Mouse (Mus musculus) liver, postnatal 0 days (tissue): ENCODE measurements around the gene Best2. TPM values are rescaled to one million over a fixed set of nuclear protein-coding genes. Genes with fewer than 3 reads are reported as not detected.

Experiments used
- ATAC-seq: fragments of 200-750 bp; cut with Nextera tagmentation; 2 replicates; pipeline ENCODE4 v1.8.0; 2017; ENCODE audit warnings: mild to moderate bottlenecking, moderate library complexity
- DNase-seq: peaks from one replicate; pipeline ENCODE4 v3.0.0-alpha.2; 2016
- H3K27ac ChIP-seq: fragments of 300-500 bp; sonication (generic); 2 replicates; pipeline ENCODE4 v1.5.1; 2014; ENCODE audit warnings: antibody characterized with exemption, moderate library complexity, mild to moderate bottlenecking, low read depth
- H3K27me3 ChIP-seq: fragments of 300-500 bp; sonication (generic); 2 replicates; pipeline ENCODE4 v1.6.1; 2014; ENCODE audit warnings: low read length, control low read depth, mixed read lengths; ENCODE audit not compliant: insufficient read depth
- H3K36me3 ChIP-seq: fragments of 300-500 bp; sonication (generic); replicated peaks from 2 replicates; pipeline ENCODE4 v1.6.1; 2014; ENCODE audit warnings: mild to moderate bottlenecking, control low read depth, low read length, moderate library complexity, mixed read lengths; ENCODE audit not compliant: insufficient read depth
- H3K4me1 ChIP-seq: fragments of 300-500 bp; sonication (generic); 2 replicates; pipeline ENCODE4 v1.6.1; 2014; ENCODE audit warnings: antibody characterized with exemption, mild to moderate bottlenecking, control low read depth; ENCODE audit not compliant: insufficient read depth
- H3K4me2 ChIP-seq: fragments of 300-500 bp; sonication (generic); 2 replicates; pipeline ENCODE4 v1.6.1; 2014; ENCODE audit warnings: low read depth, mild to moderate bottlenecking, low read length, moderate library complexity, mixed read lengths
- H3K4me3 ChIP-seq: fragments of 300-500 bp; sonication (generic); 2 replicates; pipeline ENCODE4 v1.5.1; 2014; ENCODE audit warnings: low read depth, low read length
- H3K9ac ChIP-seq: fragments of 300-500 bp; sonication (generic); replicated peaks from 2 replicates; pipeline ENCODE4 v1.6.1; 2014; ENCODE audit warnings: mild to moderate bottlenecking, moderate library complexity
- H3K9me3 ChIP-seq: fragments of 300-500 bp; sonication (generic); 2 replicates; pipeline ENCODE4 v1.6.1; 2016; ENCODE audit warnings: mild to moderate bottlenecking, control low read depth, low read length, mixed read lengths
- CTCF ChIP-seq: sonication (generic); IDR thresholded peaks from 2 replicates; pipeline ENCODE4 v1.5.1; 2016; ENCODE audit warnings: antibody characterized with exemption, low read depth
- EP300 ChIP-seq: IDR thresholded peaks from 2 replicates; pipeline ENCODE4 v1.6.1; 2016; ENCODE audit warnings: antibody characterized with exemption, low read depth, mild to moderate bottlenecking
- WGBS: fragments of 180-500 bp; shearing (Covaris S2); extraction: QIAGEN DNeasy Blood & Tissue Kit; methylation state at CpG from one replicate; pipeline ENCODE4 v1.1.7; 2014; ENCODE audit not compliant: insufficient replicate concordance; 5-methylcytosine and 5-hydroxymethylcytosine counted together
- polyA plus RNA-seq: library from polyadenylated mRNA; unstranded; fragments of >200 nt; fragmentation: Nextera tagmentation; extraction: Ambion mirVana; gene quantifications from 2 replicates; pipeline ENCODE4 v1.2.1, GENCODE M21; 2015

Best2 gene
- polyA plus RNA-seq, 1 experiment from 2014 or later: not detected

DNA sequence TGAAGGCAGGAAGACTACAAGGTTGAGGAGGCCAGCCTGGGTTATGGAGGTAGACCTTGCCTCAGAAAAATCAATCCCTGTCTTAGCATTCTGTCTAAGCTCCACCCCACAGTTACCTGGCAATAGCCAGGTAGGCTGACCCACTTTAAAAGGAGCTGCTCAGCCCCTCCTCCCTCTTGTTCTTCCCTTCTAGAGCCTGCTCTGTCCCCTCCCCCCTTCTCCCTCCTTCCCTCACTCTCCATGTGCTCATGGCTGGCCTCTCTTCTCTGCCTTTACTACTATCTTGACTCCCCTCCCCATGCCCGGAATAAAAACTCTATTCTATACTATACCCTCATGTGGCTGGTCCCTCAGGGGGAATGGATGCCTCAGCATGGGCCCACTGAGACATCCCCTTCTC is 19.5 kb upstream of the Best2 start:
- 50% methylated on average over 1 of the region's 1 CpGs for WGBS
- no peaks in the 10 kb centered on the region for H3K9me3 ChIP-seq
- ATAC-seq (no peak), DNase-seq (no peak)
- peaks cover 38% of the 10 kb centered on the region for H3K36me3 ChIP-seq
- H3K9ac ChIP-seq: no peak overlapping the region
- H3K4me1 ChIP-seq: peaks cover 40% of the 10 kb centered on the region
- H3K4me3 ChIP-seq: no peak overlapping the region
- peak overlapping the region; percentile 92; the same call in 1 of the 2 replicates for H3K4me2 ChIP-seq
- H3K27me3 ChIP-seq: no peaks in the 10 kb centered on the region
- TF ChIP-seq CTCF (no peak), EP300 (no peak)
- peak overlapping the region; percentile 34; the same call in 1 of the 2 replicates for H3K27ac ChIP-seq

DNA sequence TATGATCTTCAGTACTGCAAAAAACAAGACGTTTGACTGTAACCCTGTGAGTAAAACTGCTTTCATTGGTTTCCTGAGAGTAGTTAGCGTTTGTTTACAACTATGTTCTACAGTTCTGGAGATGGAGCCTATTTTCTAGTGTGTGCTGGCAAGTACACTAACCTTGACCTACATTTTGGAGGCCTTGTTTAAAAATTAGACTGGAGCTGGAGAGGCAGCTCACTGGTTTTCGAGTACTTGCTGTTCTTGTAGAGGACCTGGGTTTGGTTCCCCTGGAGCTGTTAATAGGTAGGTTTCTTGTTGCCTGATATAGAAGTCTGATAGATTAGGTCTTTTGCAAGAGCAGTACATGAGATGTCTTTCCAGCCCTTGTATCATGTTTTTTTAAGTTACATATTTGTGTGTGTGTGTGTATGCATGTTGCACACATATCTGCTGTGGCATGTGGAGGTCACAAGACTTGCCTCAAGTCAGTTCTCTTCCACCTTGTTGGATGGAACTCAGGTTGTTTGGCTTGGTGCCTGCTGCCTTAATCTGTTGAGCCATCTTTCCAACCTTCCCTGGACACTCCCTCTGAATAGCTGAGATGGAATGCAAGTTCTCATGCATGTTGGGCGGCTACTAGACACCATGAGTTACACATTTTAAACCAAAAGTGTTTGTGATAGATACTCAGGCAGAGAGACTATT is 18.4 kb upstream of the Best2 start:
- Histone ChIP-seq H3K4me3 (no peak overlapping the region), H3K4me1 (peaks cover 40% of the 10 kb centered on the region), H3K9ac (no peak overlapping the region), H3K36me3 (peaks cover 38% of the 10 kb centered on the region), H3K4me2 (no peak overlapping the region), H3K9me3 (no peaks in the 10 kb centered on the region), H3K27me3 (no peaks in the 10 kb centered on the region), H3K27ac (peak overlapping the region; percentile 39)
- WGBS: 70% methylated on average over 4 of the region's 4 CpGs
- no peak for ATAC-seq
- DNase-seq: no peak
- no peak for TF ChIP-seq EP300
- TF ChIP-seq CTCF: no peak

DNA sequence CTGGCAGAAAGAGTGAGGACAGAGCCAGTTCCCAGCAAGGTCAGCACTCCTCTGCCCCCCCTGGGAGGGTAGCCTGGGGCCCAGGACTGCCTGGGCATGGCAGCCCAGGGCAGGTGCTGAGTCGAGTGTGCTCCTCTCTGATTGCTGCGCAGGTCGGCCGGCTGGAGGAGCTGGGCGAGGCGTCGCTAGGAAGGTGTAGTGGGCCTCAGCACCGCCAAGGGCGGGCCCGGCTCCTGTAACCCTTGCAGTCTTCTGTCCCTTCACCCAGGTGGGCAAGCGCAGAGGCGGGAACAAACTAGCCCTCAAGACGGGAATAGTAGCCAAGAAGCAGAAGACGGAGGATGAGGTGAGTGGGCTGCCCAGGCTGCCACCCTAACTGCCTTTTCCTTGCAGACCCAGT is 14.9 kb upstream of the Best2 start:
- ATAC-seq (no peak), DNase-seq (peak; percentile 14)
- H3K9me3 ChIP-seq: no peaks in the 10 kb centered on the region
- H3K4me2 ChIP-seq: peak overlapping the region; percentile 91; the same call in 1 of the 2 replicates
- peaks cover 39% of the 10 kb centered on the region for H3K4me1 ChIP-seq
- TF ChIP-seq CTCF (no peak), EP300 (no peak)
- H3K27me3 ChIP-seq: no peaks in the 10 kb centered on the region
- H3K4me3 ChIP-seq: peak overlapping the region; percentile 95; the same call in 1 of the 2 replicates
- peaks cover 38% of the 10 kb centered on the region for H3K36me3 ChIP-seq
- 88% methylated on average over 14 of the region's 14 CpGs for WGBS
- H3K27ac ChIP-seq: no peak overlapping the region
- H3K9ac ChIP-seq: peak overlapping the region; percentile 98; the same call in 1 of the 2 replicates

DNA sequence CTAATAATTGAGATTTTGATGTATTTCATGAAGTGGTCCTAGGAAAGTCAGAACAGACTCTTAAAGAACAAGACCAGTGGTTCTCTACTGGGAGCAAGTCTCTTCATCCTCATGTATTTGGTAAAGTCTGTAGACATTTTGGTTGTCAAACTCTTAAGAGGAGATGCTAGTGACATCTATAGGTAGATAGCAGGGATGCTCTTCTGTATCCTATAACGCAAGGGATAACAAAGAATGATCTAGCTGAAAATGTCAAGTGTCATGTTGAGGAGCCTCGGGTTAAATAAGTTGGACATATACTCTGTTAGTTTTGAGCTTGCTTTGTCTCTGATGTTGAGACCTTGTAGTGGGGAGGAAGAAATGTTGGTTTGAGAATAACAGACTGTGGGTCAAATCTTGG is 13.6 kb upstream of the Best2 start:
- no peak for TF ChIP-seq CTCF
- TF ChIP-seq EP300: no peak
- Histone ChIP-seq H3K27ac (peak overlapping the region; percentile 94; the same call in 1 of the 2 replicates), H3K4me1 (peaks cover 33% of the 10 kb centered on the region), H3K4me3 (peak overlapping the region; percentile 95), H3K9ac (peak overlapping the region; percentile 98), H3K27me3 (no peaks in the 10 kb centered on the region), H3K9me3 (no peaks in the 10 kb centered on the region), H3K4me2 (peak overlapping the region; percentile 91), H3K36me3 (peaks cover 42% of the 10 kb centered on the region)
- ATAC-seq (no peak), DNase-seq (no peak)
- 17% methylated on average over 2 of the region's 2 CpGs for WGBS

DNA sequence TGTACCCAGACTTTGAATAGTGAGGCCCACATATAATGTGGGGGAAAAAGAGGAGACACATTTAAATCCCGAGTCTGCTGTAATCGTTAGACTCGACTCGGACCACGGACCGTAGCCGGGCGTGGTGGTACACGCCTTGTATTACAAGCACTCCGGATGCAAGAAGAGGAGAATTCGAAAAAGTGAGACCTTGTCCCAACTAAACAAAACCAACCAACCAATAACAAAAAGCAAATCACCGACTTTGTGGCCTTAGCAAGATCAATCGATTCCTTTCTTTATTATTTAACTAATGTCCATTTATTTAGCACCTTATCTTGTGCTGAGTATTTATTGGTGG is 13.2 kb upstream of the Best2 start:
- TF ChIP-seq EP300 (no peak), CTCF (no peak)
- under 1% methylated on average over 13 of the region's 13 CpGs for WGBS
- Histone ChIP-seq H3K9ac (peak overlapping the region; percentile 98), H3K9me3 (no peaks in the 10 kb centered on the region), H3K27ac (peak overlapping the region; percentile 94), H3K36me3 (peaks cover 38% of the 10 kb centered on the region), H3K4me3 (peak overlapping the region; percentile 95), H3K4me2 (peak overlapping the region; percentile 91), H3K27me3 (no peaks in the 10 kb centered on the region), H3K4me1 (peaks cover 33% of the 10 kb centered on the region)
- ATAC-seq (no peak), DNase-seq (peak; percentile 45)

DNA sequence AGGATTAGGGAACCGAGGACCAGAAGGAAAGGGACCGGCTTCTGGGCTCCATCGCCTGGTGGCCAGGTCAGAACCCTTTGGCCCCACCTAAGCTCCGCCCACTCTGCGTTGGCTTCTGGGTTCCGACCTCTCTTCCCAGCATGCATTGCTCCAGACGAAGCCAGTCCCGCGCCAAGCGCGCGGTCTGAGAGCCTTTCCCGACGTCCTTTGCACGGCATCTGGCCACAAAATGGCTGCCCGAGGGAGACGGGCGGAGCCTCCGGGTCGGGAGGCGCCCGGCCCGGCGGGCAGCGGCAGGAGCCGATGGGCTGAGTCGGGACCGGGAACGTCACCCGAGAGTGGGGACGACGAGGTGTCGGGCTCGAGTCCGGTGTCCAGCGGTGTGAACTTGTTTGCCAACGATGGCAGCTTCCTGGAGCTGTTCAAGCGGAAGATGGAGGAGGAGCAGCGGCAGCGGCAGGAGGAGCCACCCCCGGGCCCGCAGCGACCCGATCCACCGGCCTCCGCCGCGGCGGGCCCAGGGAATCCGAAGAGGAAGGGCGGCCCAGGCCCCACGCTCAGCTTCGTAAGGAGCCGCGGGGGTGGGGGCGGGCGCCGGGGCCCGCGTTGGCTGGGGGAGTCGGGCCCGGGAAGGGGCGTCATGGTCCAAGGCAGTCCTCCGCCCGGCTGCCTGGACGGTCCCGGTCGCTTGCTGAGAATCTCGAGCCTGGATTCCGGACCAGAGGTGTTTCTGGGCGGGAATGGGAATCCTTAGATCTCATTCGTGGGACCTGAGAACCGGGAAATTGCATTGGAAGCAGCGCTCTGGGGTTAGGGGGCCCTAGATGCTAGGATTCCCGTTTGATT is 12.6 kb upstream of the Best2 start, which contains the start of gene Trir:
Trir (plus strand) TSS at position 154 of the 846 bp plus-strand sequence.
- WGBS: under 1% methylated on average over 56 of the region's 75 CpGs
- DNase-seq (peak; percentile 98), ATAC-seq (peak; percentile 81)
- H3K4me2 ChIP-seq: peak within 1 kb of the TSS; percentile 91
- H3K27ac ChIP-seq: peak within 1 kb of the TSS; percentile 94
- H3K4me3 ChIP-seq: peak within 1 kb of the TSS; percentile 95
- H3K27me3 ChIP-seq: no peaks in the 10 kb centered on the region
- no peaks in the 10 kb centered on the region for H3K9me3 ChIP-seq
- H3K36me3 ChIP-seq: peaks cover 37% of the 10 kb centered on the region
- peak; percentile 57; the same call in 1 of the 2 replicates for TF ChIP-seq EP300
- 0 out of 2 replicates have a peak, but pooled peaks have one; percentile 20 for TF ChIP-seq CTCF
- H3K4me1 ChIP-seq: peaks cover 33% of the 10 kb centered on the region
- H3K9ac ChIP-seq: peak within 1 kb of the TSS; percentile 98
